Mouse (Mus musculus) C2C12 (cell line): Measurements from ENCODE around the gene Hpcal1. TPM values are rescaled to one million over a fixed set of nuclear protein-coding genes. Genes with fewer than 3 reads are reported as not detected.

Experiments
- H3K27me3 ChIP-seq: one replicate; pipeline ENCODE4 v1.6.1; 2011; ENCODE audit not compliant: control insufficient read depth, insufficient read depth, insufficient read length
- H3K36me3 ChIP-seq: one replicate; pipeline ENCODE4 v1.6.1; 2011; ENCODE audit not compliant: control insufficient read depth, insufficient read depth
- H3K4me3 ChIP-seq: one replicate; pipeline ENCODE4 v1.5.1; 2011; ENCODE audit warnings: mild to moderate bottlenecking, control low read depth; ENCODE audit not compliant: poor library complexity, insufficient read depth, severe bottlenecking
- H3K79me2 ChIP-seq: one replicate; pipeline ENCODE4 v1.6.1; 2011; ENCODE audit not compliant: control insufficient read depth, insufficient read depth
- H3K79me3 ChIP-seq: one replicate; pipeline ENCODE4 v1.6.1; 2011; ENCODE audit warnings: low read depth, control low read depth
- H3ac ChIP-seq: one replicate; pipeline ENCODE3; 2011; ENCODE audit warnings: low read depth; ENCODE audit not compliant: control insufficient read depth, insufficient read length
- CEBPB ChIP-seq: IDR thresholded peaks from one replicate; pipeline ENCODE4 v1.6.1; 2011; ENCODE audit warnings: low read depth, mild to moderate bottlenecking, control low read depth, moderate library complexity
- CTCF ChIP-seq: IDR thresholded peaks from one replicate; pipeline ENCODE4 v1.5.1; 2011; ENCODE audit not compliant: control insufficient read depth, insufficient read depth, insufficient read length
- FOSL1 ChIP-seq: IDR thresholded peaks from one replicate; pipeline ENCODE4 v1.8.0; 2011; ENCODE audit warnings: mild to moderate bottlenecking, low read length; ENCODE audit not compliant: poor library complexity, insufficient read depth, severe bottlenecking
- MAX ChIP-seq: IDR thresholded peaks from one replicate; pipeline ENCODE4 v1.6.1; 2011; ENCODE audit warnings: mild to moderate bottlenecking, control low read depth
- MYOD1 ChIP-seq: IDR thresholded peaks from one replicate; pipeline ENCODE4 v1.6.1; 2011; ENCODE audit warnings: low read depth; ENCODE audit not compliant: control insufficient read depth, insufficient read length
- MYOG ChIP-seq: IDR thresholded peaks from one replicate; pipeline ENCODE4 v1.6.1; 2011; ENCODE audit not compliant: control insufficient read depth, insufficient read length; ENCODE audit errors: extremely low read depth
- USF1 ChIP-seq: IDR thresholded peaks from one replicate; pipeline ENCODE4 v1.6.1; 2011; ENCODE audit warnings: low read depth, mild to moderate bottlenecking, control low read depth, moderate library complexity
- polyA plus RNA-seq: library from polyadenylated mRNA; unstranded; fragments of >200 nt; fragmentation: generic; extraction: Trizol; gene quantifications from one replicate; pipeline ENCODE4 v1.2.1, GENCODE M21; 2012; ENCODE audit warnings: missing spikeins

The Hpcal1 gene
- polyA plus RNA-seq, 1 experiment = 114 TPM

GRCm38 (mm10) chr12:17733114-17733904 lies 42.7 kb downstream of the Hpcal1 start:
- TF ChIP-seq CEBPB (no peak), MAX (peak; percentile 44), FOSL1 (peak; percentile 67)
- Histone ChIP-seq H3K36me3 (peaks cover 11% of the 10 kb centered on the region), H3ac (no peak overlapping the region), H3K79me2 (peaks cover 90% of the 10 kb centered on the region), H3K4me3 (no peak overlapping the region), H3K27me3 (no peaks in the 10 kb centered on the region), H3K79me3 (peaks cover 57% of the 10 kb centered on the region)

GRCm38 (mm10) chr12:17736396-17736795 lies 45.7 kb downstream of the Hpcal1 start:
- Histone ChIP-seq H3K36me3 (no peaks in the 10 kb centered on the region), H3K27me3 (no peaks in the 10 kb centered on the region), H3K79me2 (peaks cover 91% of the 10 kb centered on the region), H3K79me3 (peaks cover 68% of the 10 kb centered on the region), H3ac (no peak overlapping the region), H3K4me3 (no peak overlapping the region)
- no peak for TF ChIP-seq FOSL1

- Histone ChIP-seq H3K27me3 (no peaks in the 10 kb centered on the region), H3K79me3 (peaks cover 68% of the 10 kb centered on the region), H3K36me3 (peaks cover 3% of the 10 kb centered on the region), H3K4me3 (no peak overlapping the region), H3K79me2 (peaks cover 91% of the 10 kb centered on the region), H3ac (no peak overlapping the region)
- TF ChIP-seq MAX (no peak), USF1 (no peak), FOSL1 (no peak), CTCF (no peak), MYOD1 (no peak), MYOG (no peak), CEBPB (no peak)
Observed at GRCm38 (mm10) chr12:17736859-17737577, 46.4 kb downstream of the Hpcal1 start.

- Histone ChIP-seq H3K27me3 (no peaks in the 10 kb centered on the region), H3K79me3 (peaks cover 74% of the 10 kb centered on the region), H3K4me3 (no peak overlapping the region), H3K79me2 (peaks cover 91% of the 10 kb centered on the region), H3K36me3 (peaks cover 5% of the 10 kb centered on the region), H3ac (no peak overlapping the region)
- no peak for TF ChIP-seq MYOG
- TF ChIP-seq MYOD1 = no peak
- TF ChIP-seq USF1 = no peak
- no peak for TF ChIP-seq CTCF
- no peak for TF ChIP-seq FOSL1
- no peak for TF ChIP-seq MAX
- no peak for TF ChIP-seq CEBPB
Observed at GRCm38 (mm10) chr12:17737808-17738207, 47.2 kb downstream of the Hpcal1 start.

GRCm38 (mm10) chr12:17738473-17738872 lies 47.8 kb downstream of the Hpcal1 start:
- peak; percentile 21 for TF ChIP-seq MYOD1
- TF ChIP-seq CEBPB = peak; percentile 47
- TF ChIP-seq FOSL1 = no peak
- no peak for TF ChIP-seq CTCF
- no peak for TF ChIP-seq MAX
- TF ChIP-seq MYOG = no peak
- no peak for TF ChIP-seq USF1
- Histone ChIP-seq H3K27me3 (no peaks in the 10 kb centered on the region), H3K4me3 (no peak overlapping the region), H3ac (peak overlapping the region; percentile 19), H3K79me3 (peaks cover 81% of the 10 kb centered on the region), H3K79me2 (peaks cover 97% of the 10 kb centered on the region), H3K36me3 (peaks cover 8% of the 10 kb centered on the region)

- no peak overlapping the region for H3K4me3 ChIP-seq
- H3ac ChIP-seq = no peak overlapping the region
- H3K79me3 ChIP-seq = peaks cover 81% of the 10 kb centered on the region
- H3K79me2 ChIP-seq = peaks cover 97% of the 10 kb centered on the region
- H3K36me3 ChIP-seq = peaks cover 12% of the 10 kb centered on the region
- H3K27me3 ChIP-seq = no peaks in the 10 kb centered on the region
- no peak for TF ChIP-seq CEBPB
- no peak for TF ChIP-seq MAX
- TF ChIP-seq CTCF = no peak
Observed at GRCm38 (mm10) chr12:17740226-17740625, 49.6 kb downstream of the Hpcal1 start.
